Mouse (Mus musculus): ENCODE results near the gene Catsper2. TPM values are rescaled to one million over a fixed set of nuclear protein-coding genes. Genes with fewer than 3 reads are reported as not detected.

Catsper2 gene
- polyA plus RNA-seq, 1 experiment from 2014 or later = 5.3 TPM

DNA sequence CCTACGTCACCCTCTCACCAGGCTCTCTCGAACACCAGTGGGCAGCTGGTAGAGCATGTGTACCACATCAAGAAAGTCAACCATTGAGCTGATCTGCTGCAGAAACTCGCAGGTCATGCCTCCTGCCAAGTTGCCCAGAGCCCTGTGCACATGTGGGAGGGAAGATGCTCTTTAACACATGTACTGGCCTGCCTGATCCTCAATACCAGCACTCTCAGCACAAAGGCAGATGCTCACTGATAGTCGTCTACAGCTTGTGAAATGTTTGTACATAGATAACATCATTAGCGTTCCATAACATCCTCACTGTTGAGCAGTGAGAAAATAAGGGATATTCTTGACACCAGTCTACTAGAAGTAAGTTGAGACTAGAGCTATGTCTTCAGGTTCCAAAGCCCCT is 42.7 kb downstream of the Catsper2 start:
- no peak overlapping the region for H3K4me3 ChIP-seq (replicated peaks)
- ATAC-seq = no peak
- H3K27ac ChIP-seq = no peak overlapping the region
- H3K9me3 ChIP-seq = no peaks in the 10 kb centered on the region
- H3K4me1 ChIP-seq (replicated peaks) = no peaks in the 10 kb centered on the region
- H3K9ac ChIP-seq (replicated peaks) = no peak overlapping the region
- no peaks in the 10 kb centered on the region for H3K27me3 ChIP-seq
- 86% methylated on average over 5 of the region's 5 CpGs for WGBS
- H3K4me2 ChIP-seq (replicated peaks) = no peak overlapping the region
- no peaks in the 10 kb centered on the region for H3K36me3 ChIP-seq

DNA sequence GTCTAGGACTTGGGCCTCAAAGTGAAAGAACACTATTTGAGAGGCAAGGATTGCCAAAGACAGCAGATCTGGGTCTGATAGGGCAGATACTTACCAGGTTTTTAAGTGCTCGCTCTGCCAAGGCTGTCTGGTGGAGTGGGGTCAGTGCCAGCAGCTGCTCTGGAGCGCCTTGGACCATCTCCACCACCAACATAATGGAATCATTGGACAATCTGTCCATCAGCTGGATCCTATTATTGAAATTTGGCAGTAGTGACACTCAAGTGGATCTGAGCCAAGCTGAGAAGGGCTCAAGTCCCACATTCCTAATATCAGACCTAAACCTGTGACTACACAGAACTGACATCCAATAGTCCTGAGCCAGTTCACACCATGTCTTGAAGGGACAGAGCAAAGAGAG is 44.8 kb downstream of the Catsper2 start:
- no peak for ATAC-seq
- Histone ChIP-seq H3K27me3 (no peaks in the 10 kb centered on the region), H3K4me2 (replicated peaks) (no peak overlapping the region), H3K9me3 (no peaks in the 10 kb centered on the region), H3K9ac (replicated peaks) (no peak overlapping the region), H3K27ac (no peak overlapping the region), H3K36me3 (no peaks in the 10 kb centered on the region), H3K4me3 (replicated peaks) (no peak overlapping the region), H3K4me1 (replicated peaks) (no peaks in the 10 kb centered on the region)
- WGBS = 91% methylated on average over 2 of the region's 2 CpGs

DNA sequence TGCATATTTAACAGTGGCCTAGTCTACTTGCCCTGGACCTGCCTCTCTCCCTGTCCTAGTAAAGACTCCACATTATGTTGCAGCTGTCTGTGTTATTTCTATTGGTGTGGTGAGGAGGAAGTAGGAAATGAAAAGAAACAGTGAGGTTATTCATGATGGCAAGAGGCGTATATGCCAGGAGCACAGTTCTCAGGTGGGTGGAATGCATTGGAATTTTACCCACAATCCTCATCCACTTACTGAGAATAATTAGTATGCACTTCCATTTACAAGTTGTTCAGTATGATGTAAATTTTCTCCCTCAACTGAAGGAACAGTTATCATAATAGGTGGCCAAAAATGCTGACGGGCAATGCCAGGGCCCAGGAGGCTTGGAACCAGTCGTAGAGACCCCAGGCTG is 49.9 kb downstream of the Catsper2 start:
- no peak overlapping the region for H3K4me2 ChIP-seq (replicated peaks)
- H3K4me1 ChIP-seq (replicated peaks) = peaks cover 6% of the 10 kb centered on the region; the same call in 1 of the 2 replicates
- H3K27ac ChIP-seq = no peak overlapping the region
- no peak for ATAC-seq
- H3K9me3 ChIP-seq = no peaks in the 10 kb centered on the region
- 87% methylated on average over 3 of the region's 3 CpGs for WGBS
- no peak overlapping the region for H3K9ac ChIP-seq (replicated peaks)
- peaks cover 7% of the 10 kb centered on the region for H3K27me3 ChIP-seq
- H3K36me3 ChIP-seq = no peaks in the 10 kb centered on the region
- no peak overlapping the region for H3K4me3 ChIP-seq (replicated peaks)

GRCm38 (mm10) chr2:121359461-121359860 is 54.1 kb downstream of the Catsper2 start:
- Histone ChIP-seq H3K4me2 (replicated peaks) (peak overlapping the region; percentile 66), H3K27me3 (peaks cover 31% of the 10 kb centered on the region), H3K9ac (replicated peaks) (no peak overlapping the region), H3K4me1 (replicated peaks) (peaks cover 17% of the 10 kb centered on the region), H3K4me3 (replicated peaks) (peak overlapping the region; percentile 45; the same call in 1 of the 2 replicates), H3K9me3 (no peaks in the 10 kb centered on the region), H3K36me3 (no peaks in the 10 kb centered on the region), H3K27ac (no peak overlapping the region)
- ATAC-seq = no peak
- 41% methylated on average over 4 of the region's 4 CpGs for WGBS

GRCm38 (mm10) chr2:121358381-121358780 is 55.2 kb downstream of the Catsper2 start:
- Histone ChIP-seq H3K9ac (replicated peaks) (peak overlapping the region; percentile 79), H3K36me3 (no peaks in the 10 kb centered on the region), H3K27ac (0 out of 2 replicates have a peak overlapping the region, but pooled peaks have one; percentile 30), H3K4me3 (replicated peaks) (peak overlapping the region; percentile 45), H3K4me1 (replicated peaks) (peaks cover 24% of the 10 kb centered on the region), H3K4me2 (replicated peaks) (peak overlapping the region; percentile 66), H3K27me3 (peaks cover 31% of the 10 kb centered on the region), H3K9me3 (no peaks in the 10 kb centered on the region)
- 2% methylated on average over 16 of the region's 16 CpGs for WGBS
- ATAC-seq = peak; percentile 53

GRCm38 (mm10) chr2:121357961-121358360 is 55.6 kb downstream of the Catsper2 start:
- peak overlapping the region; percentile 79 for H3K9ac ChIP-seq (replicated peaks)

GRCm38 (mm10) chr2:121357494-121357893 is 56.1 kb downstream of the Catsper2 start, which contains the start of gene Ckmt1:
Ckmt1 (plus strand) TSS chr2:121357714.
- Histone ChIP-seq H3K27ac (0 out of 2 replicates have a peak within 1 kb of the TSS, but pooled peaks have one; percentile 30), H3K4me3 (replicated peaks) (peak within 1 kb of the TSS; percentile 45), H3K4me2 (replicated peaks) (peak within 1 kb of the TSS; percentile 66), H3K9me3 (no peaks in the 10 kb centered on the region), H3K27me3 (peaks cover 31% of the 10 kb centered on the region), H3K4me1 (replicated peaks) (peaks cover 24% of the 10 kb centered on the region), H3K36me3 (no peaks in the 10 kb centered on the region), H3K9ac (replicated peaks) (peak within 1 kb of the TSS; percentile 79)
- no peak for ATAC-seq
- WGBS = 64% methylated on average over 5 of the region's 5 CpGs

More at GRCm38 (mm10) chr2:121357961-121358360, 55.6 kb downstream of the Catsper2 start:
- Histone ChIP-seq H3K36me3 (no peaks in the 10 kb centered on the region), H3K9me3 (no peaks in the 10 kb centered on the region), H3K27ac (no peak overlapping the region), H3K27me3 (peaks cover 31% of the 10 kb centered on the region), H3K4me2 (replicated peaks) (peak overlapping the region; percentile 66), H3K4me3 (replicated peaks) (peak overlapping the region; percentile 45), H3K4me1 (replicated peaks) (peaks cover 24% of the 10 kb centered on the region)
- ATAC-seq = no peak
- WGBS = 3% methylated on average over 4 of the region's 4 CpGs

DNA sequence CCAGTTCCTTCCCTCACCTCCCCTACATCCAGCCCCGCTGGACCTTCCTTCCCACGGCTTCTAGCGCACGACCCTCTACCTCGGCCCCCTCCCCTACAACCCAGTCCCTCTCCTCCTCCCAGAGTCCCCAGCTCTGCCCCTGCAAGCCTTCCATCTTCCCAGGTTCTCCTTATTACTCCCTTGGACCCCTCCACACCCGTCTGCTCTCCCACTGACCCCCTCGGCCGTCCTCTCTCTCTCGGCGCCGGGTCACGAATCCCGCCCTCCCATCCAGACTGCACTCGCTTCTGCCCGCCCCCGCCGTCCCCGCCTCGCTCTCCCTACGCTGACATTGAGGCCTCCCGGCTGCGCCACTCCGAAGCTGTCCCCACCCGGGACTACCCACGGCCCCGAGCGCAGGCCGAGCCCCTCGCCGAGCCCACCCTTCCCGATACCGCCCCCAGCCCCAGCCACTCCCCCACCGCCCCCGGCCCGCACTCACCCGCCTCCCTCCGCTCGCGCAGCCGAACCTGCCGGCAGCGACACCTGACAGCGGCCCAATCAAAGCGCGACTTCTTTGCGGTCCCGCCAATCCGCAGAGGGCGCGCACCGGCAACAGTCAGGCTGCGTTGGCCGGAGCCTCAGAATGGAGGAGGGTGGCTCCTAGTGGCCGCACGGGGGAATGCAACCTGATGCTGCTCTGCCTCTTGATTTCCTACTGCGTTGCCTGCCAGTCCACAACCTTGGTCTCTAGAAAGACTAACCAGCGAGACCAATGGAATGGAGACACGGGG is 58.6 kb downstream of the Catsper2 start, which contains the start of gene Ppip5k1:
Gene Ppip5k1 (minus strand): TSS at position 577 of the 773 bp plus-strand sequence.
- Histone ChIP-seq H3K9ac (replicated peaks) (peak within 1 kb of the TSS; percentile 87), H3K9me3 (no peaks in the 10 kb centered on the region), H3K36me3 (peaks cover 1% of the 10 kb centered on the region; the same call in 1 of the 2 replicates), H3K4me1 (replicated peaks) (peaks cover 24% of the 10 kb centered on the region), H3K4me3 (replicated peaks) (peak within 1 kb of the TSS; percentile 66), H3K27me3 (peaks cover 31% of the 10 kb centered on the region), H3K27ac (peak within 1 kb of the TSS; percentile 84), H3K4me2 (replicated peaks) (peak within 1 kb of the TSS; percentile 62)
- peak; percentile 97 for ATAC-seq
- under 1% methylated on average over 55 of the region's 58 CpGs for WGBS

DNA sequence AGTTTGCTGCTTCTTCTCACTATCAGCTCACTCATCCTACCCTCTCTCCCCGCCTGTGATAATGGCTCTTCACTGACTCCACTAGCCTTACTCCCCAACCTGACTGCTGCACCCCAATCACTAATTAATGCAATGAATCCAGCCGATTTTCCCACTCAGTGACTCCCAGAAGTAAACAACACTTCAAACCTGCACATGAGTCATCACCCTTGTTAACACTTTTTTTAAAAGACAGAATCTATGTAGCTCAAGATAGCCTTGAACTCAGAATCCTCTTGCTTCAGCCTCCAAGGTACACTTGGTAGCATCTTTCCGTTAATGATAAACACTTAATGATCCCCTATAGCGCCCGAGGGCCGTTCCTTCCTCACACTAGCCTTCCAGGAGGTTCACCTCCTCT is 59.2 kb downstream of the Catsper2 start:
- Histone ChIP-seq H3K27me3 (peaks cover 29% of the 10 kb centered on the region), H3K9me3 (no peaks in the 10 kb centered on the region), H3K4me3 (replicated peaks) (peak overlapping the region; percentile 66), H3K9ac (replicated peaks) (peak overlapping the region; percentile 87), H3K36me3 (peaks cover 8% of the 10 kb centered on the region), H3K4me1 (replicated peaks) (peaks cover 24% of the 10 kb centered on the region), H3K4me2 (replicated peaks) (peak overlapping the region; percentile 62), H3K27ac (peak overlapping the region; percentile 84)
- no peak for ATAC-seq
- 5% methylated on average over 6 of the region's 6 CpGs for WGBS

- no peak for ATAC-seq
- H3K27ac ChIP-seq = no peak overlapping the region
- no peak overlapping the region for H3K4me3 ChIP-seq (replicated peaks)
- no peaks in the 10 kb centered on the region for H3K9me3 ChIP-seq
- H3K4me1 ChIP-seq (replicated peaks) = peaks cover 13% of the 10 kb centered on the region
- H3K4me2 ChIP-seq (replicated peaks) = no peak overlapping the region
- no peak overlapping the region for H3K9ac ChIP-seq (replicated peaks)
- peaks cover 20% of the 10 kb centered on the region for H3K27me3 ChIP-seq
- 74% methylated on average over 8 of the region's 8 CpGs for WGBS
- peaks cover 18% of the 10 kb centered on the region for H3K36me3 ChIP-seq
These were observed 60.4 kb downstream of the Catsper2 start for GRCm38 (mm10) chr2:121353156-121353555.
